Mouse (Mus musculus) ES-E14 (cell line): ENCODE data around the gene Nmnat2. TPM values are rescaled to one million over a fixed set of nuclear protein-coding genes. Genes with fewer than 3 reads are reported as not detected.
A peak's percentile ranks its signal among the peaks of the same experiment; 100 is the strongest.

Experiments
- DNase-seq: peaks from one replicate; pipeline ENCODE4 v3.0.0-alpha.2; 2013; ENCODE audit warnings: low read depth, low spot score
- H3K27ac ChIP-seq: 2 replicates; pipeline ENCODE4 v1.5.1; 2012; ENCODE audit warnings: low read depth, mild to moderate bottlenecking, low read length, moderate library complexity, mixed read lengths; ENCODE audit not compliant: poor library complexity, insufficient read depth, severe bottlenecking
- H3K36me3 ChIP-seq: 2 replicates; pipeline ENCODE4 v1.6.1; 2012; ENCODE audit warnings: mild to moderate bottlenecking, low read length, moderate library complexity, mixed read lengths; ENCODE audit not compliant: control insufficient read depth, poor library complexity, insufficient read depth, severe bottlenecking
- H3K4me1 ChIP-seq, 2 experiments: fragments of 150-350 bp in 1 of 2; sonication (generic) in 1 of 2; 2 replicates each; pipeline ENCODE4 v1.6.1; 2012; ENCODE audit warnings: low read length in 2 of 2, mild to moderate bottlenecking in 1 of 2, mixed read lengths in 1 of 2; ENCODE audit not compliant: control insufficient read depth in 2 of 2, insufficient read depth in 2 of 2, poor library complexity in 1 of 2
- H3K4me3 ChIP-seq, 2 experiments: fragments of 150-350 bp in 1 of 2; sonication (generic) in 1 of 2; 2 replicates each; pipeline ENCODE4 v1.5.1; 2012; ENCODE audit warnings: low read length in 2 of 2, low read depth in 1 of 2, mild to moderate bottlenecking in 1 of 2, mixed read lengths in 1 of 2; ENCODE audit not compliant: insufficient read depth in 1 of 2, poor library complexity in 1 of 2, severe bottlenecking in 1 of 2
- H3K9ac ChIP-seq: 2 replicates; pipeline ENCODE4 v1.6.1; 2012; ENCODE audit warnings: low read depth, mild to moderate bottlenecking, low read length, mixed read lengths; ENCODE audit not compliant: poor library complexity, insufficient read depth, severe bottlenecking
- H3K9me3 ChIP-seq: fragments of 150-350 bp; sonication (generic); 2 replicates; pipeline ENCODE4 v1.6.1; 2012; ENCODE audit warnings: low read depth, mild to moderate bottlenecking, low read length; ENCODE audit not compliant: control insufficient read depth, insufficient read depth
- CHD2 ChIP-seq: IDR thresholded peaks from 2 replicates; pipeline ENCODE4 v1.6.1; 2014; ENCODE audit warnings: mild to moderate bottlenecking, low read depth, low read length, inconsistent platforms
- HCFC1 ChIP-seq: IDR thresholded peaks from 2 replicates; pipeline ENCODE4 v1.6.1; 2012; ENCODE audit warnings: low read length, inconsistent platforms, borderline replicate concordance; ENCODE audit not compliant: insufficient read depth
- MAFK ChIP-seq: IDR thresholded peaks from 2 replicates; pipeline ENCODE4 v1.6.1; 2014; ENCODE audit warnings: mild to moderate bottlenecking, low read depth, low read length, inconsistent platforms; ENCODE audit not compliant: insufficient read depth
- ZC3H11A ChIP-seq: IDR thresholded peaks from 2 replicates; pipeline ENCODE4 v1.6.1; 2012; ENCODE audit warnings: low read depth, mild to moderate bottlenecking, inconsistent platforms, low read length, borderline replicate concordance
- ZNF384 ChIP-seq: IDR thresholded peaks from 2 replicates; pipeline ENCODE4 v1.6.1; 2012; ENCODE audit warnings: low read depth, low read length, inconsistent platforms
- in situ Hi-C, 2 experiments: fragments of 600-800 bp; cut with MboI; formaldehyde crosslinking; loops; one replicate each; pipeline ENCODE4 v1.15.1; 2025; ENCODE audit warnings: low sequenced_read_pairs in 2 of 2, inconsistent platforms in 1 of 2; ENCODE audit not compliant: unreplicated experiment in 2 of 2
- total RNA-seq: library from RNA; depleted of rRNA; stranded (reverse); fragments of 300-350 nt; gene quantifications from 2 replicates; pipeline ENCODE4 v1.2.3, GENCODE M21; 2012

The Nmnat2 gene
- total RNA-seq, 1 experiment: 24.8 TPM

GRCm38 (mm10) chr1:153090081-153090480 lies 135.3 kb downstream of the Nmnat2 start:
- H3K9ac ChIP-seq: no peak overlapping the region
- no peak overlapping the region for H3K4me3 ChIP-seq
- no peak for TF ChIP-seq MAFK
- TF ChIP-seq ZNF384: no peak
- TF ChIP-seq ZC3H11A: no peak
- no peak for DNase-seq
- H3K36me3 ChIP-seq: no peaks in the 10 kb centered on the region
- H3K27ac ChIP-seq: no peak overlapping the region
- H3K4me1 ChIP-seq: peaks cover 11 to 27% of the 10 kb centered on the region in 2 experiments; a peak in 3 of 4 replicates
- no peaks in the 10 kb centered on the region for H3K9me3 ChIP-seq
- in situ Hi-C loops: loop anchor here (25.0 kb wide), 1 partner anchor 303 kb away; no protein-coding TSS in a partner anchor

GRCm38 (mm10) chr1:153090807-153091206 lies 136.0 kb downstream of the Nmnat2 start:
- in situ Hi-C loops: loop anchor here (25.0 kb wide), 1 partner anchor 304 kb away; no protein-coding TSS in a partner anchor
- DNase-seq: no peak
- H3K4me1 ChIP-seq: peaks cover 11 to 27% of the 10 kb centered on the region in 2 experiments; a peak in 3 of 4 replicates
- TF ChIP-seq CHD2 (no peak), HCFC1 (no peak), ZC3H11A (no peak), MAFK (no peak), ZNF384 (no peak)
- H3K9ac ChIP-seq: no peak overlapping the region
- H3K27ac ChIP-seq: peak overlapping the region; percentile 17; the same call in 1 of the 2 replicates
- H3K36me3 ChIP-seq: no peaks in the 10 kb centered on the region
- H3K4me3 ChIP-seq: no peak overlapping the region
- H3K9me3 ChIP-seq: no peaks in the 10 kb centered on the region

- peak overlapping the region; percentile 9; the same call in 1 of the 2 replicates for H3K9ac ChIP-seq
- H3K9me3 ChIP-seq: no peaks in the 10 kb centered on the region
- H3K36me3 ChIP-seq: no peaks in the 10 kb centered on the region
- peaks cover 11 to 27% of the 10 kb centered on the region in 2 experiments; a peak in 3 of 4 replicates for H3K4me1 ChIP-seq
- no peak; the same call in 1 of the 2 replicates for TF ChIP-seq ZNF384
- TF ChIP-seq ZC3H11A: no peak
- peak; percentile 64 for DNase-seq
- in situ Hi-C loops: loop anchor here (25.0 kb wide), 1 partner anchor 304 kb away; no protein-coding TSS in a partner anchor
- H3K27ac ChIP-seq: peak overlapping the region; percentile 88
- peak overlapping the region in 1 of 2 experiments; percentile 4; a peak in 1 of 4 replicates for H3K4me3 ChIP-seq
Measured at GRCm38 (mm10) chr1:153091438-153092236, 136.8 kb downstream of the Nmnat2 start.

GRCm38 (mm10) chr1:153092237-153092975 lies 137.6 kb downstream of the Nmnat2 start:
- peak; percentile 94 for DNase-seq
- in situ Hi-C loops: loop anchor here (25.0 kb wide), 1 partner anchor 305 kb away; no protein-coding TSS in a partner anchor
- Histone ChIP-seq H3K4me1 (peaks cover 8 to 29% of the 10 kb centered on the region in 2 experiments), H3K27ac (peak overlapping the region; percentile 88), H3K9ac (peak overlapping the region; percentile 45; the same call in 1 of the 2 replicates), H3K9me3 (no peaks in the 10 kb centered on the region), H3K36me3 (no peaks in the 10 kb centered on the region; the same call in 1 of the 2 replicates), H3K4me3 (no peak overlapping the region; a peak in 1 of 4 replicates)
- TF ChIP-seq HCFC1 (no peak), CHD2 (no peak), MAFK (no peak), ZNF384 (peak; percentile 85; the same call in 1 of the 2 replicates), ZC3H11A (peak; percentile 72; the same call in 1 of the 2 replicates)
